Mouse (Mus musculus) limb, embryonic 14.5 days (tissue): ENCODE data around the gene Tnf. TPM values are rescaled to one million over a fixed set of nuclear protein-coding genes. Genes with fewer than 3 reads are reported as not detected.

Source experiments
- ATAC-seq: fragments of 200-750 bp; cut with Nextera tagmentation; 2 replicates; pipeline ENCODE4 v1.8.0; 2017; ENCODE audit warnings: low read depth, moderate number of reproducible peaks, moderate TSS enrichment; ENCODE audit not compliant: low FRiP score
- DNase-seq: peaks from one replicate; pipeline ENCODE4 v3.0.0-alpha.2; 2015; ENCODE audit warnings: low spot score
- H3K27ac ChIP-seq: fragments of 300-500 bp; sonication (generic); replicated peaks from 2 replicates; pipeline ENCODE4 v1.5.1; 2014; ENCODE audit warnings: low read depth, mild to moderate bottlenecking, low read length, moderate library complexity, mixed read lengths
- H3K27me3 ChIP-seq: fragments of 300-500 bp; sonication (generic); 2 replicates; pipeline ENCODE4 v1.6.1; 2014; ENCODE audit warnings: low read length, mixed read lengths; ENCODE audit not compliant: control insufficient read depth, insufficient read depth
- H3K36me3 ChIP-seq: fragments of 300-500 bp; sonication (generic); 2 replicates; pipeline ENCODE4 v1.6.1; 2014; ENCODE audit warnings: mild to moderate bottlenecking, low read length, moderate library complexity, mixed read lengths; ENCODE audit not compliant: control insufficient read depth, insufficient read depth
- H3K4me1 ChIP-seq: fragments of 300-500 bp; sonication (generic); 2 replicates; pipeline ENCODE4 v1.6.1; 2014; ENCODE audit warnings: antibody characterized with exemption, low read length, mixed read lengths; ENCODE audit not compliant: control insufficient read depth, insufficient read depth
- H3K4me2 ChIP-seq: fragments of 300-500 bp; sonication (generic); replicated peaks from 2 replicates; pipeline ENCODE4 v1.6.1; 2014; ENCODE audit warnings: low read depth, mild to moderate bottlenecking, low read length, moderate library complexity; ENCODE audit not compliant: severe bottlenecking
- H3K4me3 ChIP-seq: fragments of 300-500 bp; sonication (generic); replicated peaks from 2 replicates; pipeline ENCODE4 v1.5.1; 2014; ENCODE audit warnings: low read length
- H3K9ac ChIP-seq: fragments of 300-500 bp; sonication (generic); 2 replicates; pipeline ENCODE4 v1.6.1; 2014; ENCODE audit warnings: mild to moderate bottlenecking, low read depth, low read length, moderate library complexity; ENCODE audit not compliant: severe bottlenecking
- H3K9me3 ChIP-seq: fragments of 300-500 bp; sonication (generic); 2 replicates; pipeline ENCODE4 v1.6.1; 2016; ENCODE audit warnings: low read length; ENCODE audit not compliant: control insufficient read depth
- POLR2A ChIP-seq: fragments of 200-500 bp; IDR thresholded peaks from 2 replicates; pipeline ENCODE4 v1.8.0; 2012; ENCODE audit warnings: inconsistent platforms, mild to moderate bottlenecking, moderate library complexity, borderline replicate concordance; ENCODE audit not compliant: insufficient read depth, insufficient read length; ENCODE audit errors: extremely low read depth
- WGBS: fragments of 180-500 bp; shearing (Covaris S2); extraction: QIAGEN DNeasy Blood & Tissue Kit; methylation state at CpG from one replicate; pipeline ENCODE4 v1.1.7; 2014; 5-methylcytosine and 5-hydroxymethylcytosine counted together
- polyA plus RNA-seq, 2 experiments: library from polyadenylated mRNA; depleted of rRNA in 1 of 2; stranded (reverse) in 1 of 2; unstranded in 1 of 2; fragments of >200 nt; fragmentation: Nextera tagmentation in 1 of 2; extraction: Ambion mirVana in 1 of 2; gene quantifications; 2 replicates each; pipeline versions ENCODE4 v1.2.1 to v1.2.3; 2012 to 2014

The Tnf gene
- polyA plus RNA-seq, 2 experiments = 0.73 to 1.1 TPM

- ATAC-seq (peak; percentile 75), DNase-seq (peak; percentile 74)
- Histone ChIP-seq H3K4me2 (peak overlapping the region; percentile 62), H3K4me1 (peaks cover 4% of the 10 kb centered on the region; the same call in 1 of the 2 replicates), H3K9ac (peak overlapping the region; percentile 40; the same call in 1 of the 2 replicates), H3K4me3 (peak overlapping the region; percentile 40), H3K27ac (no peak overlapping the region), H3K36me3 (no peaks in the 10 kb centered on the region), H3K27me3 (peaks cover 21% of the 10 kb centered on the region), H3K9me3 (no peaks in the 10 kb centered on the region)
- WGBS = 1% methylated on average over 63 of the region's 66 CpGs
- no peak for TF ChIP-seq POLR2A
These were observed 6.0 kb downstream of the Tnf start for GRCm38 (mm10) chr17:35195631-35196320.

GRCm38 (mm10) chr17:35194844-35195630 is 6.8 kb downstream of the Tnf start:
- 40% methylated on average over 18 of the region's 19 CpGs for WGBS
- TF ChIP-seq POLR2A = no peak
- no peak overlapping the region for H3K27ac ChIP-seq
- H3K9ac ChIP-seq = peak overlapping the region; percentile 40; the same call in 1 of the 2 replicates
- no peaks in the 10 kb centered on the region for H3K9me3 ChIP-seq
- H3K4me3 ChIP-seq = peak overlapping the region; percentile 40
- ATAC-seq (no peak), DNase-seq (no peak)
- no peaks in the 10 kb centered on the region for H3K36me3 ChIP-seq
- peak overlapping the region; percentile 62 for H3K4me2 ChIP-seq
- H3K4me1 ChIP-seq = peaks cover 4% of the 10 kb centered on the region; the same call in 1 of the 2 replicates
- H3K27me3 ChIP-seq = peaks cover 21% of the 10 kb centered on the region

DNA sequence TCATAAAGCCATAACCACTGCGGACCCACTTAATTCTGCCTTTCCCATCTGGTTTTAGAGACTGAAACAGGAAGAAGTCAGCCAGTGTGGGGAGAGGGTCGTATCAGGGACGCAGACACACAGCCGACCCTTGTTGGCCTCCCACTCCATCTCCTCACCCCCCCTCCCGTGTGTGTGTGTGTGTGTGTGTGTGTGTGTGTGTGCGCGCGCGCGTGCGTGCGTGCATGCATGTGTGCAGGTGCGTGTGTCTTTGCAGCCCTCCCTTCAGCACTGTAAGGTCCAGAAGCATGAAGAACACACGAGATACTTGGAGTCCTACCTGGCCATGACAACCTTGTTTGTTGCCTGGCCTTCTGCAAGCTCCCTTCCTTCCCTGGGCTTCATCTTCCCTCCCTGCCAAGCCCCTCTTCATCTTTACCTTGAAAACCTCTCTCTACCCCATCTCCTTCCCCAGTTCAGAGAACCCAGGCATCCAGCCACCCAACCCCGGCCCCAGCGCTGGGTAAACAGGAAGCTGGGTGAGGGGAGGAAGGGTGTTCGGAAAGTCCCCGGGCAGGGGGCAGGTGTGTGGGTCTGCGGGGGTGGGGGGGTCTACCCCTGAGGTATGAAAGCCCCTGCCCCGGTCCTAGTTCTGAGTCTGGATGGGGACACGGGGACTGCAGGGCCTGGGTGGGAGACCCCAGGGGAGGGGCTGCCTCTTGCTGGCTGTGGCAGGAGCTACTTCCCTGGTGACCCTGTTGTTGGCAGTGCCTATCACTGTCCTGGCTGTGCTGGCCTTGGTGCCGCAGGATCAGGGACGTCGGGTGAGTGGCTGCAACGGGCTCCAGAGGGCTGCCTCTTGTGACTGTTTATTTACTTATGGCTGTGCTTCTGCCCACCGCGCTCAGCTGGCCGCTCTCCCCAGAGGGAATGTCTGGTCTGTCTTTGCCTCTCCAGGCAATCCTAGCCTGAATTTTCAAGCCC is 7.6 kb downstream of the Tnf start, which contains the start of gene Ltb:
Ltb (plus strand) TSS at position 559 of the 963 bp plus-strand sequence.
- no peak for ATAC-seq
- no peaks in the 10 kb centered on the region for H3K36me3 ChIP-seq
- H3K27ac ChIP-seq = no peak within 1 kb of the TSS
- H3K4me1 ChIP-seq = peaks cover 4% of the 10 kb centered on the region; the same call in 1 of the 2 replicates
- TF ChIP-seq POLR2A = no peak
- peak within 1 kb of the TSS; percentile 62 for H3K4me2 ChIP-seq
- peaks cover 21% of the 10 kb centered on the region for H3K27me3 ChIP-seq
- H3K9me3 ChIP-seq = no peaks in the 10 kb centered on the region
- DNase-seq = no peak
- H3K4me3 ChIP-seq = peak within 1 kb of the TSS; percentile 40
- WGBS = 59% methylated on average over 27 of the region's 28 CpGs
- no peak within 1 kb of the TSS for H3K9ac ChIP-seq

- no peak for TF ChIP-seq POLR2A
- ATAC-seq = no peak
- Histone ChIP-seq H3K36me3 (no peaks in the 10 kb centered on the region), H3K4me1 (peaks cover 4% of the 10 kb centered on the region; the same call in 1 of the 2 replicates), H3K27ac (no peak overlapping the region), H3K9ac (no peak overlapping the region), H3K9me3 (no peaks in the 10 kb centered on the region), H3K4me2 (no peak overlapping the region), H3K4me3 (no peak overlapping the region), H3K27me3 (peaks cover 21% of the 10 kb centered on the region)
- WGBS = 86% methylated on average over 5 of the region's 5 CpGs
- DNase-seq = no peak
These were observed 8.9 kb downstream of the Tnf start for GRCm38 (mm10) chr17:35192924-35193323.
